Mouse (Mus musculus) lung, postnatal 0 days (tissue): Measurements from ENCODE around the gene Cep70.

Source experiments
- CTCF ChIP-seq: IDR thresholded peaks from 2 replicates; pipeline ENCODE4 v1.5.1; 2016; ENCODE audit warnings: antibody characterized with exemption, mild to moderate bottlenecking
- EP300 ChIP-seq: IDR thresholded peaks from 2 replicates; pipeline ENCODE4 v1.6.1; 2016; ENCODE audit warnings: antibody characterized with exemption, mild to moderate bottlenecking, control low read depth

DNA sequence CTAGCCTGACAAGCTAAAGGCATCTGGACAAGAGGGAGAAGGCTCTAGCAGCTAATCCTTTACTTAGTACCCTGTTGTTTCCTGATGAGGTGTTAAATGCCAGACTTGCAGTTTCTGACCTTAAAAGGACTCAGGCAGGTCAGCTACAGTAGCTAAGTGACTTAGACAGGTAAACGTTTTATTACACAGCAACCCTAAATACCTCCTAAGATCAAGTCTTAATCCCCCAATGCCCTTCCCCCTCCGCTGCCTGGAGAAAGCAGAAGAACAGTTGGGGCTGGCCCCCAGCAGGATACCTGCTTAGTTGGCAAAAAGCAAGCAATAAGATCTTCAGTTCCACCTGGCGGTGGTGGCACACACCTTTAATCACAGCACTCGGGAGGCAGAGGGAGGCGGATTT is 15.7 kb downstream of the Cep70 start:
- no peak for TF ChIP-seq CTCF
- TF ChIP-seq EP300, result no peak
